Mouse (Mus musculus) adrenal gland, adult 18-20 months (tissue): Measurements from ENCODE around the gene Gcnt3. TPM values are rescaled to one million over a fixed set of nuclear protein-coding genes. Genes with fewer than 3 reads are reported as not detected.
A peak's percentile ranks its signal among the peaks of the same experiment; 100 is the strongest.
"Not testable (repeated sequence)": the region's sequence is repeated elsewhere in the genome, so short reads cannot be mapped to it uniquely, and the experiment has no call there.

Experiments used
- DNase-seq, 2 experiments: peaks; one replicate each; pipeline ENCODE4 v3.0.0; 2021 to 2022; ENCODE audit warnings: low spot score in 2 of 2
- total RNA-seq, 2 experiments: library from RNA; stranded (reverse); gene quantifications; 1 replicate in 1 of 2; 2 replicates in 1 of 2; pipeline ENCODE4 v1.2.3; 2021

The Gcnt3 gene
- total RNA-seq, 2 experiments from 2014 or later: not detected

GRCm38 (mm10) chr9:70044865-70045264 is 7.0 kb upstream of the Gcnt3 start:
- no peak for DNase-seq

- no peak for DNase-seq
Measured at GRCm38 (mm10) chr9:70042935-70043334, 5.0 kb upstream of the Gcnt3 start.

- no peak for DNase-seq
Measured at GRCm38 (mm10) chr9:70042137-70042536, 4.2 kb upstream of the Gcnt3 start.

GRCm38 (mm10) chr9:70040570-70040969 is 2.7 kb upstream of the Gcnt3 start:
- DNase-seq: no peak

GRCm38 (mm10) chr9:70039597-70040385 is 1.9 kb upstream of the Gcnt3 start:
- no peak for DNase-seq

- no peak for DNase-seq
Measured at GRCm38 (mm10) chr9:70036646-70037045, 1.2 kb downstream of the Gcnt3 start.

GRCm38 (mm10) chr9:70034702-70035101 is 3.2 kb downstream of the Gcnt3 start:
- DNase-seq: no peak

GRCm38 (mm10) chr9:70033056-70033455 is 4.8 kb downstream of the Gcnt3 start:
- DNase-seq: no peak

GRCm38 (mm10) chr9:70032167-70032566 is 5.7 kb downstream of the Gcnt3 start:
- DNase-seq: no peak

- DNase-seq: no peak
Measured at GRCm38 (mm10) chr9:70025365-70026012, 12.4 kb downstream of the Gcnt3 start.

- no peak for DNase-seq
Measured at GRCm38 (mm10) chr9:70024648-70025047, 13.2 kb downstream of the Gcnt3 start.

- DNase-seq: not testable (repeated sequence)
Measured at GRCm38 (mm10) chr9:70023615-70024014, 14.3 kb downstream of the Gcnt3 start.

- DNase-seq: no peak
Measured at GRCm38 (mm10) chr9:70022083-70022482, 15.8 kb downstream of the Gcnt3 start.

- DNase-seq: no peak
Measured at GRCm38 (mm10) chr9:70021610-70022009, 16.3 kb downstream of the Gcnt3 start.

- DNase-seq: no peak
Measured at GRCm38 (mm10) chr9:70018879-70019278, 19.0 kb downstream of the Gcnt3 start.

GRCm38 (mm10) chr9:70015632-70016031 is 22.3 kb downstream of the Gcnt3 start:
- no peak for DNase-seq

GRCm38 (mm10) chr9:70012408-70012901 is 25.4 kb downstream of the Gcnt3 start, which contains the start of gene Gtf2a2:
Gtf2a2 (plus strand) TSS chr9:70012550.
- DNase-seq: peak; percentile 91 to 93

GRCm38 (mm10) chr9:70011537-70012407 is 26.1 kb downstream of the Gcnt3 start:
- no peak for DNase-seq

- DNase-seq: no peak
Measured at GRCm38 (mm10) chr9:70010781-70011473, 27.0 kb downstream of the Gcnt3 start.

GRCm38 (mm10) chr9:70009754-70010304 is 28.1 kb downstream of the Gcnt3 start:
- no peak for DNase-seq
